Mouse (Mus musculus) layer of hippocampus, adult 18-20 months (tissue): ENCODE data around the gene 1110065P20Rik. TPM values are rescaled to one million over a fixed set of nuclear protein-coding genes. Genes with fewer than 3 reads are reported as not detected.

ENCODE experiments used
- total RNA-seq, 2 experiments: library from RNA; stranded (reverse); gene quantifications; 2 replicates each; pipeline ENCODE4 v1.2.3; 2021

Gene 1110065P20Rik
- total RNA-seq, 2 experiments from 2014 or later, result 79.5 to 89.0 TPM

Other genes starting within 250 kb of the 1110065P20Rik start
- 1 to 10 TPM in 1 of 2 experiments, under 1 TPM in 1; 0.66 to 1.3 TPM for gene 3100002H09Rik, start 240.4 kb downstream of the 1110065P20Rik start, total RNA-seq
- gene Pou3f1, start 194.4 kb downstream of the 1110065P20Rik start, total RNA-seq, result 10 to 100 TPM; 49.2 to 54.0 TPM
- 10 to 100 TPM; 16.8 to 18.1 TPM for gene Utp11, start 157.6 kb downstream of the 1110065P20Rik start, total RNA-seq
- gene Fhl3, start 150.5 kb downstream of the 1110065P20Rik start, total RNA-seq, result 1 to 10 TPM; 1.2 to 1.4 TPM
- gene Sf3a3, start 136.4 kb downstream of the 1110065P20Rik start, total RNA-seq, result 10 to 100 TPM; 35.0 TPM
- gene Inpp5b, start 109.3 kb downstream of the 1110065P20Rik start, total RNA-seq, result 10 to 100 TPM; 42.9 to 47.1 TPM
- 10 to 100 TPM; 26.0 to 29.3 TPM for gene Mtf1, start 49.1 kb downstream of the 1110065P20Rik start, total RNA-seq
- gene Yrdc, start 517 bp downstream of the 1110065P20Rik start, total RNA-seq, result 10 to 100 TPM; 34.3 to 36.6 TPM
- 10 to 100 TPM; 51.5 to 52.1 TPM for gene Maneal, start 11.0 kb upstream of the 1110065P20Rik start, total RNA-seq
- 10 to 100 TPM; 39.0 to 42.3 TPM for gene Epha10, start 29.7 kb upstream of the 1110065P20Rik start, total RNA-seq
- gene 9930104L06Rik, start 85.9 kb upstream of the 1110065P20Rik start, total RNA-seq, result 10 to 100 TPM; 21.1 to 24.9 TPM
- gene Cdca8, start 88.1 kb upstream of the 1110065P20Rik start, total RNA-seq, result 1 to 10 TPM; 1.3 to 1.8 TPM
- gene Rspo1, start 135.2 kb upstream of the 1110065P20Rik start, total RNA-seq, result 1 to 10 TPM; 8.2 to 8.3 TPM
- 10 to 100 TPM; 54.8 to 62.3 TPM for gene Gnl2, start 165.4 kb upstream of the 1110065P20Rik start, total RNA-seq
- gene Dnali1, start 214.5 kb upstream of the 1110065P20Rik start, total RNA-seq, result 1 to 10 TPM in 1 of 2 experiments, under 1 TPM in 1; 0.84 to 1.1 TPM
- 10 to 100 TPM; 13.8 to 15.4 TPM for gene Snip1, start 215.5 kb upstream of the 1110065P20Rik start, total RNA-seq
- gene Meaf6, start 233.9 kb upstream of the 1110065P20Rik start, total RNA-seq, result 100 to 1,000 TPM; 113 to 118 TPM